ENCODE assay signal across 8 mouse cellular contexts in the genomic region with DNA sequence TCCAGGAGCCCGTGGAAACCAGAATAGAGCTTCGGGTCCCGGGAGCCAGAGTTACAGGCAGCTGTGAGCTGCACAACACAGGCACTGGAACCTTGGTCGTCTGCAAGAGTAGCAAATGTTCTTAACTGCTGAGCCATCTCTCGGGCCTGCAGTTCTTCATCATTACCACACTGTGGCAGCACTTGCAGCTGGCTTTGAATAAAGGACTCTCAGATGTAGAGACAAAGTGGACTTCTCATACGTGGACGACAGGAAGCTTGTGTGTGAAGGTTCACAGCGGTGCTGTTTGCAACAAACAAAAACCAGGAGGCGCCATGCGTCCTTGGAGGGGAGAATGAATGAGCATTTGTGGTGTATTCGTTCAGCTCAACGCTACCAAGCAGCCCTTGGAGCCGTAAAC. TPM values are rescaled to one million over a fixed set of nuclear protein-coding genes. Genes with fewer than 3 reads are reported as not detected.
A peak's percentile ranks its signal among the peaks of the same experiment; 100 is the strongest.
DNase-seq lines count a peak whose midpoint lies in the region; ATAC-seq lines count a peak whose summit lies in the region.
"Had no signal": no experiment of that assay in that cellular context is flagged by ENCODE, and none has a peak within 500 bp of the region (broad histone marks: within the 10 kb centered on the region; RNA-seq: fewer than 3 reads in every experiment).

No protein-coding gene starts in this region.

- no peak overlapping the region for H3K4me2 ChIP-seq in midbrain, embryonic 15.5 days
- H3K4me2 ChIP-seq: hindbrain, embryonic 15.5 days had no signal

- H3K9me3 ChIP-seq in midbrain, embryonic 10.5 days (replicated peaks) = no peaks in the 10 kb centered on the region
- H3K9me3 ChIP-seq in midbrain, embryonic 15.5 days = no peaks in the 10 kb centered on the region
- H3K9me3 ChIP-seq: hindbrain, embryonic 15.5 days had no signal

- H3K36me3 ChIP-seq in midbrain, embryonic 10.5 days = no peaks in the 10 kb centered on the region
- H3K36me3 ChIP-seq in midbrain, embryonic 15.5 days (replicated peaks) = no peaks in the 10 kb centered on the region
- H3K36me3 ChIP-seq: hindbrain, embryonic 15.5 days had no signal

- H3K27me3 ChIP-seq in midbrain, embryonic 10.5 days (ENCODE audit: low read depth, poor library complexity, severe bottlenecking) = peaks cover 24% of the 10 kb centered on the region
- 0 out of 2 replicates have a peak, but pooled peaks cover 6% of the 10 kb centered on the region for H3K27me3 ChIP-seq in midbrain, embryonic 15.5 days (replicated peaks)
- H3K27me3 ChIP-seq: hindbrain, embryonic 15.5 days had no signal

- H3K9ac ChIP-seq in midbrain, embryonic 15.5 days = no peak overlapping the region
- H3K9ac ChIP-seq: hindbrain, embryonic 15.5 days had no signal

- H3K4me1 ChIP-seq in midbrain, embryonic 10.5 days = peaks cover 20% of the 10 kb centered on the region
- peaks cover 13% of the 10 kb centered on the region for H3K4me1 ChIP-seq in midbrain, embryonic 15.5 days

- WGBS in midbrain, embryonic 10.5 days = 45% methylated on average over 13 of the region's 13 CpGs
- WGBS in midbrain, embryonic 15.5 days = 36% methylated on average over 13 of the region's 13 CpGs

- ATAC-seq in midbrain, embryonic 15.5 days (replicated peaks) = no peak

- peak; percentile 43 for DNase-seq in midbrain, embryonic 10.5 days (ENCODE audit: low spot score)
- peak; percentile 79 for DNase-seq in NIH3T3 (ENCODE audit: low read depth)
- DNase-seq in cerebellum, adult 9-10 months = peak; percentile 87
- peak; percentile 52 for DNase-seq in heart, postnatal 4 days
- peak; percentile 32 for DNase-seq in left cerebral cortex, postnatal 4 days
- peak; percentile 82 for DNase-seq in retina, embryonic 14.5 days (ENCODE audit: low spot score)

- H3K27ac ChIP-seq in midbrain, embryonic 10.5 days (replicated peaks) = no peak overlapping the region
- H3K27ac ChIP-seq in midbrain, embryonic 15.5 days = no peak overlapping the region
- H3K27ac ChIP-seq: hindbrain, embryonic 15.5 days had no signal

- H3K4me3 ChIP-seq in midbrain, embryonic 10.5 days = no peak overlapping the region
- H3K4me3 ChIP-seq in midbrain, embryonic 15.5 days = no peak overlapping the region
- H3K4me3 ChIP-seq: hindbrain, embryonic 15.5 days had no signal

- intact Hi-C loops in left cerebral cortex, postnatal 4 days (cut with DNase I) = loop anchor here (5.0 to 10.0 kb wide), 2 partner anchors 71 to 184 kb away; a partner anchor contains a TSS

RNA-seq across cellular contexts. Expression of a gene that starts 10.3 kb away (rescaled TPM):
- 0.49 and 1.1 TPM in 2 replicates for polyA plus RNA-seq in midbrain, embryonic 10.5 days (2016; fragmentation: Nextera tagmentation; extraction: Ambion mirVana)
- 0.49 and 1.1 TPM in 2 replicates for polyA plus RNA-seq in midbrain, embryonic 15.5 days (2015; fragmentation: Nextera tagmentation; extraction: Ambion mirVana)
- total RNA-seq in heart, postnatal 4 days (2021) = 1 to 10 TPM; 1.0 to 1.1 TPM
- total RNA-seq in left cerebral cortex, postnatal 4 days (2021) = under 1 TPM; 0.38 to 0.68 TPM

RNA-seq across cellular contexts. Expression of a gene that starts 18.9 kb away (rescaled TPM):
- polyA plus RNA-seq in midbrain, embryonic 10.5 days (2016; fragmentation: Nextera tagmentation; extraction: Ambion mirVana) = not detected in 2 replicates
- not detected in 2 replicates for polyA plus RNA-seq in midbrain, embryonic 15.5 days (2015; fragmentation: Nextera tagmentation; extraction: Ambion mirVana)
- total RNA-seq in heart, postnatal 4 days (2021) = under 1 TPM in 1 of 2 experiments, not detected in 1; 0.11 TPM
- total RNA-seq in left cerebral cortex, postnatal 4 days (2021) = not detected
- polyA plus RNA-seq: hindbrain, embryonic 15.5 days had no signal

RNA-seq across cellular contexts. Expression of a gene that starts 32.7 kb away (rescaled TPM):
- polyA plus RNA-seq in midbrain, embryonic 10.5 days (2016; fragmentation: Nextera tagmentation; extraction: Ambion mirVana) = not detected in 2 replicates
- polyA plus RNA-seq in midbrain, embryonic 15.5 days (2015; fragmentation: Nextera tagmentation; extraction: Ambion mirVana) = not detected in 2 replicates
- total RNA-seq in heart, postnatal 4 days (2021) = 1 to 10 TPM; 1.6 to 2.2 TPM
- total RNA-seq in left cerebral cortex, postnatal 4 days (2021) = under 1 TPM; 0.50 to 0.62 TPM
- polyA plus RNA-seq: hindbrain, embryonic 15.5 days had no signal

RNA-seq across cellular contexts. Expression of a gene that starts 43.3 kb away (rescaled TPM):
- not detected in 2 replicates for polyA plus RNA-seq in midbrain, embryonic 10.5 days (2016; fragmentation: Nextera tagmentation; extraction: Ambion mirVana)
- not detected in 2 replicates for polyA plus RNA-seq in midbrain, embryonic 15.5 days (2015; fragmentation: Nextera tagmentation; extraction: Ambion mirVana)
- total RNA-seq in heart, postnatal 4 days (2021) = under 1 TPM in 1 of 2 experiments, not detected in 1; 0.79 TPM
- under 1 TPM; 0.50 to 0.62 TPM for total RNA-seq in left cerebral cortex, postnatal 4 days (2021)
- polyA plus RNA-seq: hindbrain, embryonic 15.5 days had no signal

RNA-seq across cellular contexts. Expression of a gene that starts 52.9 kb away (rescaled TPM):
- polyA plus RNA-seq in midbrain, embryonic 10.5 days (2016; fragmentation: Nextera tagmentation; extraction: Ambion mirVana) = 0.21 TPM in 1 of 2 replicates, not detected in the other
- polyA plus RNA-seq in midbrain, embryonic 15.5 days (2015; fragmentation: Nextera tagmentation; extraction: Ambion mirVana) = 0.20 and 0.27 TPM in 2 replicates
- under 1 TPM; 0.31 to 0.52 TPM for total RNA-seq in heart, postnatal 4 days (2021)
- total RNA-seq in left cerebral cortex, postnatal 4 days (2021) = under 1 TPM; 0.30 to 0.48 TPM

Comparison
In these comparisons a context has a peak if more than half of its experiments do, and no peak if none do; other contexts are left out.
1. DNase-seq: peak in every context shown above with its lines; median percentile 87 in cerebellum, adult 9-10 months; 82 in retina, embryonic 14.5 days; 79 in NIH3T3; 52 in heart, postnatal 4 days; 43 in midbrain, embryonic 10.5 days; 32 in left cerebral cortex, postnatal 4 days.